Mouse (Mus musculus) heart, embryonic 14.5 days (tissue): ENCODE results near the gene Jaml. TPM values are rescaled to one million over a fixed set of nuclear protein-coding genes. Genes with fewer than 3 reads are reported as not detected.
"Not testable (repeated sequence)": the region's sequence is repeated elsewhere in the genome, so short reads cannot be mapped to it uniquely, and the experiment has no call there.

ENCODE experiments used
- ATAC-seq: fragments of 200-750 bp; cut with Nextera tagmentation; 2 replicates; pipeline ENCODE4 v1.8.0; 2017; ENCODE audit warnings: low read depth, moderate TSS enrichment; ENCODE audit not compliant: insufficient number of reproducible peaks, insufficient read depth, low FRiP score
- H3K27ac ChIP-seq, 2 experiments: fragments of 200-500 bp in 1 of 2; fragments of 300-500 bp in 1 of 2; sonication (generic) in 1 of 2; replicated peaks in 1 of 2; 2 replicates each; pipeline ENCODE4 v1.5.1; 2012 to 2014; ENCODE audit warnings: low read depth in 2 of 2, low read length in 2 of 2, control low read depth in 1 of 2, mild to moderate bottlenecking in 1 of 2, mixed read lengths in 1 of 2; ENCODE audit not compliant: control insufficient read depth in 1 of 2, insufficient read depth in 1 of 2
- H3K27me3 ChIP-seq: fragments of 300-500 bp; sonication (generic); 2 replicates; pipeline ENCODE4 v1.6.1; 2014; ENCODE audit warnings: mild to moderate bottlenecking, low read length, control low read depth; ENCODE audit not compliant: control insufficient read depth, insufficient read depth
- H3K36me3 ChIP-seq: fragments of 300-500 bp; sonication (generic); 2 replicates; pipeline ENCODE4 v1.6.1; 2014; ENCODE audit warnings: mild to moderate bottlenecking, control low read depth, low read length, mixed read lengths; ENCODE audit not compliant: control insufficient read depth, insufficient read depth
- H3K4me1 ChIP-seq, 2 experiments: fragments of 200-500 bp in 1 of 2; fragments of 300-500 bp in 1 of 2; sonication (generic) in 1 of 2; 2 replicates each; pipeline ENCODE4 v1.6.1; 2012 to 2014; ENCODE audit warnings: low read length in 2 of 2, control low read depth in 1 of 2, mixed read lengths in 1 of 2; ENCODE audit not compliant: control insufficient read depth in 2 of 2, insufficient read depth in 2 of 2
- H3K4me2 ChIP-seq: fragments of 300-500 bp; sonication (generic); 2 replicates; pipeline ENCODE4 v1.6.1; 2014; ENCODE audit warnings: mild to moderate bottlenecking, low read length
- H3K4me3 ChIP-seq, 2 experiments: fragments of 200-500 bp in 1 of 2; fragments of 300-500 bp in 1 of 2; sonication (generic) in 1 of 2; 2 replicates each; pipeline ENCODE4 v1.5.1; 2012 to 2014; ENCODE audit warnings: low read length in 2 of 2, mild to moderate bottlenecking in 2 of 2, control low read depth in 1 of 2, low read depth in 1 of 2, moderate library complexity in 1 of 2; ENCODE audit not compliant: control insufficient read depth in 1 of 2, insufficient read depth in 1 of 2
- H3K9ac ChIP-seq: fragments of 300-500 bp; sonication (generic); 2 replicates; pipeline ENCODE4 v1.6.1; 2014; ENCODE audit warnings: mild to moderate bottlenecking, low read length
- H3K9me3 ChIP-seq: fragments of 300-500 bp; sonication (generic); 2 replicates; pipeline ENCODE4 v1.6.1; 2016; ENCODE audit warnings: low read length, control low read depth; ENCODE audit not compliant: control insufficient read depth
- WGBS: fragments of 180-500 bp; shearing (Covaris S2); extraction: QIAGEN DNeasy Blood & Tissue Kit; methylation state at CpG from one replicate; pipeline ENCODE4 v1.1.7; 2014; 5-methylcytosine and 5-hydroxymethylcytosine counted together
- polyA plus RNA-seq: library from polyadenylated mRNA; unstranded; fragments of >200 nt; fragmentation: Nextera tagmentation; extraction: Ambion mirVana; gene quantifications from 2 replicates; pipeline ENCODE4 v1.2.1, GENCODE M21; 2014

The Jaml gene
- 0.18 and 0.28 TPM in 2 replicates for polyA plus RNA-seq

DNA sequence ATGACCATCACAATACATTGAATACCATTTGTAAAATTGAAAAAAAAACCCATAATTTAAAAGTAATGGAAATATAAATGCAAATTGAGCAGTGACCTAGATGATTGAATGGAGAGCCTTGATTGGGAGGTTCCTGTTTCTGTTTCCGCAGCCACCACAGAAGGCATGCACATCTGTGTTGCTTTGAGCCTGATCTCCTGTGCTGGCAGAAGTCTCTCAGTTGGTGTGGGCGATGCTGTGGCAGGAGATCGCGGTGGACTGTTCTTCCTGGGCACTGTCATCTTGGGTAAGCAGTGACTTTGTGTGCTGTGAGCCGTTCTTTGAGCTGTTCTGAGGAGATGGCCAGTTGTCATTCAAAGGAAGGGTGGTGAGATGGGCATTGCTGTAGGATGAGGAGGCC is at the start of gene Jaml:
Gene Jaml, plus strand, starts transcription at position 173 of the 400 bp plus-strand sequence.
- no peaks in the 10 kb centered on the region for H3K9me3 ChIP-seq
- H3K36me3 ChIP-seq: no peaks in the 10 kb centered on the region
- H3K9ac ChIP-seq: no peak within 1 kb of the TSS
- H3K4me3 ChIP-seq: no peak within 1 kb of the TSS
- H3K4me2 ChIP-seq: no peak within 1 kb of the TSS
- ATAC-seq: no peak
- 82% methylated on average over 5 of the region's 5 CpGs for WGBS
- no peak within 1 kb of the TSS for H3K27ac ChIP-seq
- H3K4me1 ChIP-seq: no peaks in the 10 kb centered on the region
- peaks cover 8% of the 10 kb centered on the region for H3K27me3 ChIP-seq

DNA sequence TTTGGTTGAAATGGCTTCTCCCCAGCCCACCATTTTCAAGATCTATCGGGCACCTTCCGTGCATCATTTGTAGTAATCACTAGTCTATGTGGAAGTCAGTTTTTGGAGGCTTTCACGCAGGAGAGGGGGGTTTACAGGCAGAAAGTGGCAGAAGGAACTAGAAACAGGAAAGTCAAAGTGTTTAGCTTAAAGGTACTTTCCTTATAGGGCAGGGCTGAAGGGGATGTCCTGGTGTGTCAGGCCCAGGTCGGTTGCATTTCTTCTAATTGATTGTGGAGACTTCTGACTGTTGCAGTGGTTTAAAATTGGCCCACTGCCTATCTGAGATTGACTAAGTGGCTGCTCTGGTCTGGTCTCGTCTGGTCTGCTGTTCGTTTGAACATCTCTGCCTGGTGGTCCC is 48.6 kb upstream of the Jaml start:
- no peak overlapping the region for H3K4me2 ChIP-seq
- no peaks in the 10 kb centered on the region for H3K9me3 ChIP-seq
- H3K27ac ChIP-seq: no peak overlapping the region
- H3K36me3 ChIP-seq: no peaks in the 10 kb centered on the region
- H3K9ac ChIP-seq: no peak overlapping the region
- WGBS: 46% methylated on average over 6 of the region's 6 CpGs
- ATAC-seq: no peak
- peaks cover 36% of the 10 kb centered on the region for H3K27me3 ChIP-seq
- no peaks in the 10 kb centered on the region for H3K4me1 ChIP-seq
- H3K4me3 ChIP-seq: no peak overlapping the region

DNA sequence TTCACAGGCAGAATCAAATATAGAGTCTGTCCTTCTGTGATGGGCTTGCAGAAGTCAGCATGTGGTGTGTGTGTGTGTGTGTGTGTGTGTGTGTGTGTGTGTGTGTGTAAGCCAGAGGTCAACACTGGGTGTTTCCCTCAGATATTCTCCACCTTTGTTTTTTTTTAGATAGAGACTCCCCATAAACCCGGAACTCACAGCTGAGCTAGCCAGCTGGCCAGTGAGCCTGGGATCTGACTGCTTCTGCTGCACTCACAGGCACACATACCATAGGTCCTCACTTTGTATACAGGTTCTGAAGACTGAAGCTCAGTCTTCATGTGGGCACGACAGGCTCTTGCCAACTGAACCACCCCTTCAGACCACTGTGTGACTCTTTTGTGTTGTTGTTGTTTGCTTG is 46.7 kb upstream of the Jaml start:
- ATAC-seq: no peak
- H3K4me3 ChIP-seq: no peak overlapping the region
- H3K4me1 ChIP-seq: no peaks in the 10 kb centered on the region
- H3K9me3 ChIP-seq: no peaks in the 10 kb centered on the region
- H3K9ac ChIP-seq: no peak overlapping the region
- no peaks in the 10 kb centered on the region for H3K36me3 ChIP-seq
- WGBS: 50% methylated on average over 2 of the region's 2 CpGs
- H3K27ac ChIP-seq: no peak overlapping the region
- peaks cover 27% of the 10 kb centered on the region for H3K27me3 ChIP-seq
- no peak overlapping the region for H3K4me2 ChIP-seq

DNA sequence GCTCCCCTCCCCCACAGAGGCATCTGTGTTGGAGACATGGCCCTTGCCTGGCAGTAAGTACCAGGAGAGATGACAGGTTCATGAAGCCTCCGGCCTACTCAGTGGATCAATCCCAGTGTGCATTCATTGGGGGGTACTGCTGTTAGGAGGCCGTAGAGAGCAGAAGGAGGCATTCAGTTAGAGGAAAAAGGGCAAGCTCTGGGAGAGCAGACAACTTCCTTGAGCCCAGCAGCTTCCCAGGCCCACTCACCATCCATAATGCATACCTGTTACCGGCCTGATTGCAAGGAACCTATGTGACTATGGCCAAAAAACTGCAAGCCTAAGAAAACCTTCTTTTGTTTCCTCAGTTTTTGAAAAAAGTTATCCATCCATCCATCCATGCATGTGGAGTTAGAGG is 44.5 kb upstream of the Jaml start:
- Histone ChIP-seq H3K9ac (no peak overlapping the region), H3K4me3 (no peak overlapping the region), H3K27ac (no peak overlapping the region), H3K27me3 (peaks cover 26% of the 10 kb centered on the region), H3K9me3 (no peaks in the 10 kb centered on the region), H3K36me3 (no peaks in the 10 kb centered on the region), H3K4me2 (no peak overlapping the region), H3K4me1 (no peaks in the 10 kb centered on the region)
- no peak for ATAC-seq
- 61% methylated on average over 3 of the region's 3 CpGs for WGBS

GRCm38 (mm10) chr9:45037803-45038202 is 41.2 kb upstream of the Jaml start:
- peaks cover 7 to 10% of the 10 kb centered on the region in 2 experiments for H3K4me1 ChIP-seq
- not testable (repeated sequence) for H3K4me3 ChIP-seq, H3K27ac ChIP-seq, H3K4me2 ChIP-seq, ATAC-seq, H3K9me3 ChIP-seq, H3K9ac ChIP-seq, H3K36me3 ChIP-seq
- WGBS: 65% methylated on average over 1 of the region's 1 CpGs
- H3K27me3 ChIP-seq: peaks cover 48% of the 10 kb centered on the region

- Histone ChIP-seq H3K36me3 (no peaks in the 10 kb centered on the region), H3K4me3 (no peak within 1 kb of the TSS), H3K4me1 (peaks cover 9 to 11% of the 10 kb centered on the region in 2 experiments), H3K9ac (no peak within 1 kb of the TSS), H3K27me3 (peaks cover 65% of the 10 kb centered on the region), H3K9me3 (no peaks in the 10 kb centered on the region), H3K27ac (no peak within 1 kb of the TSS), H3K4me2 (peak within 1 kb of the TSS; percentile 27; the same call in 1 of the 2 replicates)
- ATAC-seq: no peak
- 55% methylated on average over 5 of the region's 5 CpGs for WGBS
Observed at GRCm38 (mm10) chr9:45039499-45039898, 39.5 kb upstream of the Jaml start, which contains the start of gene Mpzl2. Gene Mpzl2 (plus strand): TSS chr9:45039799.

GRCm38 (mm10) chr9:45040066-45040845 is 38.7 kb upstream of the Jaml start:
- ATAC-seq: no peak
- Histone ChIP-seq H3K4me2 (peak overlapping the region; percentile 27; the same call in 1 of the 2 replicates), H3K4me1 (peaks cover 9 to 11% of the 10 kb centered on the region in 2 experiments), H3K36me3 (no peaks in the 10 kb centered on the region), H3K27me3 (peaks cover 73% of the 10 kb centered on the region), H3K27ac (no peak overlapping the region), H3K4me3 (no peak overlapping the region), H3K9ac (no peak overlapping the region), H3K9me3 (no peaks in the 10 kb centered on the region)
- 15% methylated on average over 14 of the region's 14 CpGs for WGBS
